Mouse (Mus musculus) neural tube, embryonic 15.5 days (tissue): ENCODE data around the gene Bcas2. TPM values are rescaled to one million over a fixed set of nuclear protein-coding genes. Genes with fewer than 3 reads are reported as not detected.

Experiments used
- ATAC-seq: fragments of 200-750 bp; cut with Nextera tagmentation; 2 replicates; pipeline ENCODE4 v1.8.0; 2017; ENCODE audit warnings: mild to moderate bottlenecking, moderate TSS enrichment, moderate library complexity; ENCODE audit not compliant: low FRiP score
- H3K27ac ChIP-seq: fragments of 300-500 bp; sonication (generic); replicated peaks from 2 replicates; pipeline ENCODE4 v1.5.1; 2015; ENCODE audit warnings: mild to moderate bottlenecking, inconsistent platforms
- H3K27me3 ChIP-seq: fragments of 300-500 bp; sonication (generic); replicated peaks from 2 replicates; pipeline ENCODE4 v1.6.1; 2015; ENCODE audit warnings: inconsistent platforms
- H3K36me3 ChIP-seq: fragments of 300-500 bp; sonication (generic); 2 replicates; pipeline ENCODE4 v1.6.1; 2015; ENCODE audit warnings: inconsistent platforms
- H3K4me1 ChIP-seq: fragments of 300-500 bp; sonication (generic); 2 replicates; pipeline ENCODE4 v1.6.1; 2015; ENCODE audit warnings: inconsistent platforms
- H3K4me2 ChIP-seq: fragments of 300-500 bp; sonication (generic); 2 replicates; pipeline ENCODE4 v1.6.1; 2015; ENCODE audit warnings: inconsistent platforms, mild to moderate bottlenecking, moderate library complexity
- H3K4me3 ChIP-seq: fragments of 300-500 bp; sonication (generic); replicated peaks from 2 replicates; pipeline ENCODE4 v1.5.1; 2015; ENCODE audit warnings: mild to moderate bottlenecking, inconsistent platforms
- H3K9ac ChIP-seq: fragments of 300-500 bp; sonication (generic); replicated peaks from 2 replicates; pipeline ENCODE4 v1.6.1; 2015; ENCODE audit warnings: mild to moderate bottlenecking, inconsistent platforms
- H3K9me3 ChIP-seq: fragments of 300-500 bp; sonication (generic); replicated peaks from 2 replicates; pipeline ENCODE4 v1.6.1; 2016; ENCODE audit warnings: inconsistent platforms
- WGBS: fragments of 180-500 bp; shearing (Covaris S2); methylation state at CpG from one replicate; pipeline ENCODE4 v1.1.7; 2015; ENCODE audit warnings: mixed read lengths; 5-methylcytosine and 5-hydroxymethylcytosine counted together
- polyA plus RNA-seq: library from polyadenylated mRNA; unstranded; fragments of >200 nt; fragmentation: Nextera tagmentation; extraction: Ambion mirVana; gene quantifications from 2 replicates; pipeline ENCODE4 v1.2.1, GENCODE M21; 2015

Gene Bcas2
- polyA plus RNA-seq, 1 experiment from 2014 or later: 199 TPM

GRCm38 (mm10) chr3:103224231-103224765 is 52.8 kb downstream of the Bcas2 start:
- H3K4me3 ChIP-seq: no peak overlapping the region
- H3K36me3 ChIP-seq: no peaks in the 10 kb centered on the region
- no peaks in the 10 kb centered on the region for H3K4me1 ChIP-seq
- 78% methylated on average over 12 of the region's 12 CpGs for whole genome bisulfite sequencing
- no peak overlapping the region for H3K4me2 ChIP-seq
- peaks cover 12% of the 10 kb centered on the region for H3K9me3 ChIP-seq
- H3K9ac ChIP-seq: no peak overlapping the region
- no peak for ATAC-seq
- no peaks in the 10 kb centered on the region for H3K27me3 ChIP-seq
- no peak overlapping the region for H3K27ac ChIP-seq

- Histone ChIP-seq H3K9me3 (peaks cover 12% of the 10 kb centered on the region), H3K4me3 (no peak overlapping the region), H3K36me3 (no peaks in the 10 kb centered on the region), H3K9ac (no peak overlapping the region), H3K27ac (no peak overlapping the region), H3K4me2 (no peak overlapping the region), H3K4me1 (no peaks in the 10 kb centered on the region), H3K27me3 (no peaks in the 10 kb centered on the region)
- no peak for ATAC-seq
- WGBS: 79% methylated on average over 1 of the region's 1 CpGs
Observed at GRCm38 (mm10) chr3:103227729-103228128, 56.3 kb downstream of the Bcas2 start.

Other genes starting within 250 kb of the Bcas2 start
- gene Sycp1, start 235.6 kb upstream of the Bcas2 start, polyA plus RNA-seq: not detected in 2 replicates
- gene Nr1h5, start 207.5 kb upstream of the Bcas2 start, polyA plus RNA-seq: 0.06 and 0.15 TPM in 2 replicates
- gene Sike1, start 175.9 kb upstream of the Bcas2 start, polyA plus RNA-seq: 55.4 and 57.8 TPM in 2 replicates
- 294 and 309 TPM in 2 replicates for gene Csde1, start 151.2 kb upstream of the Bcas2 start, polyA plus RNA-seq
- 76.8 and 85.3 TPM in 2 replicates for gene Nras, start 113.4 kb upstream of the Bcas2 start, polyA plus RNA-seq
- 0.86 and 0.88 TPM in 2 replicates for gene Ampd1, start 97.6 kb upstream of the Bcas2 start, polyA plus RNA-seq
- 1.3 and 3.6 TPM in 2 replicates for gene Dennd2c, start 69.1 kb upstream of the Bcas2 start, polyA plus RNA-seq
- 20.6 and 26.9 TPM in 2 replicates for gene Trim33, start 107.6 kb downstream of the Bcas2 start, polyA plus RNA-seq